Mouse (Mus musculus) stomach, postnatal 0 days (tissue): ENCODE results near the gene Atp2a3.

ENCODE experiments used
- CTCF ChIP-seq: IDR thresholded peaks from 2 replicates; pipeline ENCODE4 v1.5.1; 2016; ENCODE audit warnings: antibody characterized with exemption, low read depth, mild to moderate bottlenecking, moderate library complexity
- EP300 ChIP-seq: optimal IDR thresholded peaks from 2 replicates; pipeline ENCODE3; 2016; ENCODE audit warnings: antibody characterized with exemption

GRCm38 (mm10) chr11:72953440-72954151 is 7.4 kb upstream of the Atp2a3 start:
- TF ChIP-seq CTCF (no peak), EP300 (no peak)
